Mouse (Mus musculus) cerebellum, adult 2 months (tissue): ENCODE measurements around the gene Tbc1d9b. TPM values are rescaled to one million over a fixed set of nuclear protein-coding genes. Genes with fewer than 3 reads are reported as not detected.

Experiments
- DNase-seq, 2 experiments: peaks; one replicate each; pipeline ENCODE4 v3.0.0; 2021
- H3K27ac ChIP-seq: fragments of 200-500 bp; 2 replicates; pipeline ENCODE4 v1.5.1; 2012; ENCODE audit warnings: low read length, control low read depth, inconsistent platforms; ENCODE audit not compliant: insufficient read depth
- H3K27me3 ChIP-seq: fragments of 200-500 bp; 2 replicates; pipeline ENCODE4 v1.6.1; 2012; ENCODE audit warnings: inconsistent platforms, mild to moderate bottlenecking, low read length, moderate library complexity; ENCODE audit not compliant: control insufficient read depth, insufficient read depth
- H3K4me1 ChIP-seq: fragments of 200-500 bp; 2 replicates; pipeline ENCODE4 v1.6.1; 2011; ENCODE audit warnings: low read length; ENCODE audit not compliant: control insufficient read depth, insufficient read depth
- H3K4me3 ChIP-seq: fragments of 200-500 bp; replicated peaks from 2 replicates; pipeline ENCODE3; 2011; ENCODE audit warnings: mild to moderate bottlenecking, low read depth, low read length, control low read depth; ENCODE audit not compliant: insufficient read depth
- CTCF ChIP-seq: fragments of 200-500 bp; IDR thresholded peaks from 2 replicates; pipeline ENCODE4 v1.5.1; 2011; ENCODE audit warnings: low read depth, mild to moderate bottlenecking, control low read depth, low read length, moderate library complexity, borderline replicate concordance; ENCODE audit not compliant: insufficient read depth
- POLR2A ChIP-seq: fragments of 200-500 bp; IDR thresholded peaks from 2 replicates; pipeline ENCODE4 v1.6.1; 2011; ENCODE audit warnings: low read length, control low read depth, borderline replicate concordance; ENCODE audit not compliant: insufficient read depth
- WGBS: fragments of 180-500 bp; shearing (Covaris S2); methylation state at CpG from one replicate; pipeline ENCODE4 v1.1.7; 2018; 5-methylcytosine and 5-hydroxymethylcytosine counted together
- polyA plus RNA-seq: library from polyadenylated mRNA; depleted of rRNA; stranded (reverse); fragments of >200 nt; gene quantifications from 2 replicates; pipeline ENCODE4 v1.2.3, GENCODE M21; 2012; rRNA removed

Gene Tbc1d9b
- 118 and 124 TPM in 2 replicates for polyA plus RNA-seq

DNA sequence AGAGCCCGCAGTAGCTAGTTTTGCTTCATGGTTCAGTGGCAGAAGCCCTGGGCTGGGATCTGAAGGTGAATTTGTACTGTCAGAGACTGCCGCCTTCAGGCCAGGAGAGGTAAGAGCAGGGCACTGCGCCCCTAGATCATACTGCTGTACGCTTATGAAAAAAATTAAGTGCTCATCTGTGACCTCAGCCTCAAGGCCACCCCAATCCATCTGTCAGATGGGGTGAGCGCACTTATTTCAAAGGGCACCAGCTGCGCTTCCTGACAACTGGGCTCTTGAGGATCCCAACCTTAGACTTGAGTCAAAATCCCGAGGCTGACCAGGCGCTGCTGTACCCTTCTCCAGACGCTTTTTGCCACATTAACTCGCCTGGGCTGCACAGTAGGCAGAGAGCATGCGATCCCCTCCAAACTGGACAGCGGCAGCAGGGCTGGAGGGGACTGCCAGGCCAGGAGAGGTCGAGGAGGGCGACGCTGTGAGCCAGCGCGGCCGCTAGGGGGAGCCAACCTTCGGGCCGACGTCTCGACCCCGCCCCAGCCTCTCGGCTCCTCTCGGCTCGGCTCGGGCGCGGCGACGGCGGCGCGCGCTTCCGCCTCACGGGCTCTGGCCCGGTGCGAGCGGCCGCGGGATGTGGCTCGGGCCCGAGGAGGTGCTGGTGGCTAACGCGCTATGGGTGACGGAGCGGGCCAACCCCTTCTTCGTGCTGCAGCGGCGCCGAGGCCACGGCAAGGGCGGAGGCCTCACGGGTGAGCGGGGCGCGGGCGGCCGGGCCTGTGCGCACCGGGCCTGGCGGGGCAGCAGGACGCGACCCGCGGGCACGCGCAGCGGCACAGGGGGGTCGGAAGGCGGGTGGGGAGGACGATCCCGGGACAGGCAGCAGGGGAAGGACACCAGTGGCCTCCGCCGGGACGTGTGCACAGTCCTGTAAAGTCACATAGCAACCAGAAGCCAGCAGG, at the start of gene Tbc1d9b:
Tbc1d9b (plus strand) TSS at position 586 of the 956 bp plus-strand sequence.
- DNase-seq, result peak; percentile 90 to 94
- WGBS, result under 1% methylated on average over 76 of the region's 77 CpGs
- peak; percentile 95 for TF ChIP-seq CTCF
- peak; percentile 84 for TF ChIP-seq POLR2A
- H3K27me3 ChIP-seq, result no peaks in the 10 kb centered on the region
- peak within 1 kb of the TSS; percentile 60 for H3K4me3 ChIP-seq
- peaks cover 7% of the 10 kb centered on the region; the same call in 1 of the 2 replicates for H3K4me1 ChIP-seq
- H3K27ac ChIP-seq, result peak within 1 kb of the TSS; percentile 99

DNA sequence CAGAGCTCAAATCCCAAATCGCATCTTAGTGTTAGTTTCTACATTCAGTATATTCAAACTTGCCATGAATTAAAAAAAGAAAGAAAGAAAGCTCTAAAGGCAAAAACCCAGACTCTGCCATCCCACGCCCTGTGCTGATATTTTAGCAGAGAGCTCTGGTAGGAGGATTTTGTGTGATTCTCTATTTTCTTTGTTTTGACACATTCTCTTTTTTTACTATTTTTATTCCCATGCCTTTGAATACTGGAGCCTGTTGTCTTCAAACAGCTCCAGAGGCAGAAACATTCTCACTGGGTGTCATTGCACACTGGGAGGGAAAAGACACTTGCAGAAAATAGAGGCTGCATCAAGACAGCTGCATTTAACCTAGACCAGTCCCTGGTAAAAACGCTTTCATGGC, 45.0 kb upstream of the Tbc1d9b start:
- Histone ChIP-seq H3K27me3 (no peaks in the 10 kb centered on the region), H3K4me1 (peaks cover 17% of the 10 kb centered on the region), H3K4me3 (no peak overlapping the region), H3K27ac (no peak overlapping the region)
- no peak for TF ChIP-seq POLR2A
- no peak for TF ChIP-seq CTCF
- no peak for DNase-seq
- WGBS, result 92% methylated on average over 3 of the region's 3 CpGs

DNA sequence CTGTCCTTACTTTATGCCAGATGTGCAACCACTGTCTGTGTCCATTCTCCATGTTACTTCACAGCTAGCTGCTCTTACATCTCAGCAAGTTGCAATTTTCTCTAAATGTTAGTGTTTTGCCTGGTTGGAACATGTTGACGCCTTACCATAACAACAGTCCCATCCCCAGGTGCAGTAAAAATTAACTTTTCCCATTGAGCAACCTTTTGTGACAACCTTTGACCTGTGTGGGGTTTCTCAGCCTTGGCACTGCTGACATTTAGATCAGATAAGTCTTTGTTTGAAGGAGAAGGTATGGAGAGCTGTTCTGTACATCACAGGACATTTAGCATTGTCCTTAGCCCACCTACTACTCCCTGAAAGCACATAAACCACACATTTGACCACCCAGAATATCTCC, 41.4 kb upstream of the Tbc1d9b start:
- Histone ChIP-seq H3K4me1 (peaks cover 38% of the 10 kb centered on the region), H3K27ac (no peak overlapping the region), H3K4me3 (no peak overlapping the region), H3K27me3 (no peaks in the 10 kb centered on the region)
- no peak for DNase-seq
- TF ChIP-seq POLR2A (no peak), CTCF (no peak)
- 92% methylated on average over 1 of the region's 1 CpGs for WGBS

DNA sequence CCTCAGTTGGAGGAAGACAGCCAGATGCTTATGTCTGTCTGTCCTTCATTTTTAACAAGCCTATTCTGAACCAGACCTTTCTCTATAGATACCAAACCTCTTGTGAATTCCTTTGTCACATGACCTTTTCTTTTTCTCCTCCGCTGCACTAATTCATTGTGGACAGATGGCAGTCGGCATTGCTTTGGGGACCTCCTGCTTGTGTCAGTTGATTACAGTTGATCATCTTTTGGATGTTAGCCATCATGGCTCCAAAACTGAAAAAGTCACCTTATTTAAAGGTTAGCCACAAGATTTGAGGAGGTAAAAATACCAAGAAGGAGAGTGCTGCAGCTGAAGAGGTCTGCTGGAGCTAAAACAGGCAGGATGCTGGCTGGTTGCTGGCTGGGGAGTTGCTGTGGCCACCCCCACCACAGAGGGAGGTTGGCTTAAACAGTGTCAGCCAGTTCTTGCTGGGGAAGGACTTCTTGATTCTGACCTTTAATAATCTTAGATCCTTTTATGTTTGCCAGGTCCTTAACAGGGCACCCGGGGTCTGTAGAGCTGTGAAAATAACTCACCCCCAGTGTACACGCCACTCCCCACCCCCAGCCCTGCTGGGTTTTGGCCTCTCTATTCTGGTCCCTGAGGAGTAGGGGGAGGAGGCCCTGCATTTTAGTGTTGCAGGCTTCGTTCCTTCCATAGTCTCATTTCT, 40.1 kb upstream of the Tbc1d9b start:
- WGBS, result 5% methylated on average over 5 of the region's 5 CpGs
- peak overlapping the region; percentile 91 for H3K27ac ChIP-seq
- H3K27me3 ChIP-seq, result no peaks in the 10 kb centered on the region
- TF ChIP-seq POLR2A (no peak), CTCF (no peak)
- peaks cover 41% of the 10 kb centered on the region for H3K4me1 ChIP-seq
- peak; percentile 79 to 94 for DNase-seq
- H3K4me3 ChIP-seq, result no peak overlapping the region

DNA sequence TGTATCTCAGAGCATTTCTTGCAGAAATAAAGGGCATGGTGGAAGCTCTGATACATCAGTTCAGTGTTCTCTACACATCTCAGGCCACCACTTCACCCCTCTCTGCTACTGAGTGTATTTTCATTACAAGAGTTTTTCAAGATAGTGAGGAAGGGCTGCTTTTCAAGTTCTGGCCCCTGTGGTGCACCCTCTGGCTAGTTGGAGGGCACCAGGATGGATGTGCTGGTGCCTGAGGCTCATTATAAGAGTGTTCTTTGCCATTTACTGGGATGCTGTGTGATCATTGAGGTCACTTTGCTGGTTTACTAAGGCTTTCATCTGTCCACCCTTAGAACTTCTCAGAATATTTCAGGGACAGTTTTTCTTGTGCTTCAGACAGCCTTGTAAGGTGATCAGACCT, 39.5 kb upstream of the Tbc1d9b start:
- Histone ChIP-seq H3K27me3 (no peaks in the 10 kb centered on the region), H3K4me3 (no peak overlapping the region), H3K4me1 (peaks cover 45% of the 10 kb centered on the region), H3K27ac (peak overlapping the region; percentile 91)
- TF ChIP-seq CTCF (no peak), POLR2A (no peak)
- peak in 1 of 2 experiments; percentile 36 for DNase-seq

DNA sequence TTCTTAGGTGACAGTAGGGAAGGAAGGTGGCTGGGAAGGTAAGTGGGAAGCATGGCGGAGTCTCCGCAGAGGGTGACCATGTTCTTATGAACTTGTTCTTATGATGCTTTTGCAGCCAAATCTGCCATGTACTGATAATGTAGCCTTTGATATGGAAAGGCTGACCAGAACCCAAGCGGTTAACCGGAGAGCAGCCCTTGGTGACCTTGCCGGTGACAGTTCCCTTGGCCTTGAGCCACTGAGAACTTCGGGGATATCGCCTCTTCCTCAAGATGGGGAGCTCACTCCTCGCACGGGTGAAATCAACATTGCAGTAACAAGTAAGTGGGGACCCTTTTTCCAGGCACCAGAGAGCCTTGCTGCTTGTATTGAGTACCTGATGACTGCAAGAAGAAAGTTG, 35.5 kb upstream of the Tbc1d9b start:
- H3K27ac ChIP-seq, result no peak overlapping the region; the same call in 1 of the 2 replicates
- H3K27me3 ChIP-seq, result no peaks in the 10 kb centered on the region
- 74% methylated on average over 9 of the region's 9 CpGs for WGBS
- no peak overlapping the region for H3K4me3 ChIP-seq
- peak in 1 of 2 experiments; percentile 29 for DNase-seq
- TF ChIP-seq POLR2A, result no peak
- no peak for TF ChIP-seq CTCF
- peaks cover 64% of the 10 kb centered on the region for H3K4me1 ChIP-seq

DNA sequence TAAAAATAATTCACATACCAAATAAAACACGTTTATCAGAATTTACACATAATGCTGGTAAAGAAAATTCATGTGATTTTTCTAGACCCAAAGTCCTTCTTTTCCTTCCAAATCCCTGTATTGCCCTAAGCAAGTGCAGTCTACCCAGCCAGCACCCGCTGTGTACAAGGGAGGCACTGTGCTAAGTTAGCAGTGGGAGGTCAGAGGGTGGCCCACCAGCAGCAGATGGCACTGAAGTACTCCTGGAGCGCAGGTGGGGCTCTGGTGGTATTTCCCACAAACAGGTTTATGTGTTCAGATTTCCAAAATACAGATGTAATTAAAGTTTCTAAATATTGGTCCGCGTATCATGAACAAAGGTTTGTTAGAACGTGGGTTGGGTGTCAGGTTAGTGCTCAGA, 34.1 kb upstream of the Tbc1d9b start:
- peak; percentile 68 to 78 for DNase-seq
- TF ChIP-seq CTCF (no peak), POLR2A (no peak)
- WGBS, result 39% methylated on average over 6 of the region's 6 CpGs
- no peaks in the 10 kb centered on the region for H3K27me3 ChIP-seq
- H3K4me1 ChIP-seq, result peaks cover 58% of the 10 kb centered on the region
- H3K27ac ChIP-seq, result no peak overlapping the region
- no peak overlapping the region for H3K4me3 ChIP-seq

DNA sequence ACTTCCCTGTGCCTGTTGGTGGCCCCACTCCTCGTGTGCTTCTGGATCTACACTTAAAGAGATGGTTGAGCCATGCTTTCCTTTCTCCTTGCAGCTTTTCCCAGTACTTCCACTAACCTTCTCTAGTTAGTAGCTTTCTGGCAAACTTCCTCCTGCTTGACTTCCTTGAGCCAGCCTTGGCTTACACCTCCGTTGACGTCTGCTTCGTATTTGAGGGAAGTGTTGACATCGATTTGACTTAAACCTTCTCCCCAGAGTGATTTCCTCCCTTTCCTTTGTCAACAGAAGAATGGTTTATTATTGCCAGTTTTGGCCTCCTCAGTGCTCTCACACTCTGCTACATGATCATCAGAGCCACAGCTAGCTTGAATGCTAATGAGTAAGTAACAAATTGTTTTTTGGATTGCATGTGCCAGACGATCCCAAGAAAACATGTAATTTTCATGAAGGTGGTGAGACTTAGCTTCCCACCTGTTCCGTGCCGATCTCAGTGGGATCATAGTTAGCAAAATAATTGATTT, 32.2 kb upstream of the Tbc1d9b start:
- H3K27me3 ChIP-seq, result no peaks in the 10 kb centered on the region
- 44% methylated on average over 8 of the region's 8 CpGs for WGBS
- H3K4me3 ChIP-seq, result no peak overlapping the region
- peak overlapping the region; percentile 50; the same call in 1 of the 2 replicates for H3K27ac ChIP-seq
- peaks cover 59% of the 10 kb centered on the region for H3K4me1 ChIP-seq
- TF ChIP-seq CTCF (no peak), POLR2A (no peak)
- no peak for DNase-seq
